Mouse (Mus musculus) midbrain, postnatal 0 days (tissue): ENCODE measurements around the gene Pld3. TPM values are rescaled to one million over a fixed set of nuclear protein-coding genes. Genes with fewer than 3 reads are reported as not detected.

Source experiments
- ATAC-seq: fragments of 200-750 bp; cut with Nextera tagmentation; 2 replicates; pipeline ENCODE4 v1.8.0; 2017; ENCODE audit warnings: moderate number of reproducible peaks, mild to moderate bottlenecking, moderate TSS enrichment, moderate library complexity; ENCODE audit not compliant: low FRiP score
- DNase-seq: peaks from one replicate; pipeline ENCODE4 v3.0.0-alpha.2; 2015; ENCODE audit warnings: low spot score
- H3K27ac ChIP-seq: fragments of 300-500 bp; sonication (generic); 2 replicates; pipeline ENCODE4 v1.5.1; 2014; ENCODE audit warnings: low read depth, mild to moderate bottlenecking, low read length, mixed read lengths
- H3K27me3 ChIP-seq: fragments of 300-500 bp; sonication (generic); 2 replicates; pipeline ENCODE4 v1.6.1; 2014; ENCODE audit warnings: low read length, control low read depth, mixed read lengths; ENCODE audit not compliant: insufficient read depth
- H3K36me3 ChIP-seq: fragments of 300-500 bp; sonication (generic); 2 replicates; pipeline ENCODE4 v1.6.1; 2014; ENCODE audit warnings: low read length, control low read depth, mixed read lengths; ENCODE audit not compliant: insufficient read depth
- H3K4me1 ChIP-seq: fragments of 300-500 bp; sonication (generic); 2 replicates; pipeline ENCODE4 v1.6.1; 2014; ENCODE audit warnings: mild to moderate bottlenecking, control low read depth, antibody characterized with exemption, low read length, mixed read lengths; ENCODE audit not compliant: insufficient read depth
- H3K4me2 ChIP-seq: fragments of 300-500 bp; sonication (generic); 2 replicates; pipeline ENCODE4 v1.6.1; 2014; ENCODE audit warnings: low read depth, mild to moderate bottlenecking, low read length, mixed read lengths; ENCODE audit not compliant: poor library complexity, severe bottlenecking
- H3K4me3 ChIP-seq: fragments of 300-500 bp; sonication (generic); 2 replicates; pipeline ENCODE4 v1.5.1; 2014; ENCODE audit warnings: low read depth, mild to moderate bottlenecking, low read length, moderate library complexity
- H3K9ac ChIP-seq: fragments of 300-500 bp; sonication (generic); replicated peaks from 2 replicates; pipeline ENCODE4 v1.6.1; 2014; ENCODE audit warnings: mild to moderate bottlenecking, low read length, moderate library complexity, mixed read lengths; ENCODE audit not compliant: poor library complexity, severe bottlenecking
- H3K9me3 ChIP-seq: fragments of 300-500 bp; sonication (generic); 2 replicates; pipeline ENCODE4 v1.6.1; 2016; ENCODE audit warnings: low read length, control low read depth
- CTCF ChIP-seq: IDR thresholded peaks from 2 replicates; pipeline ENCODE4 v1.5.1; 2016; ENCODE audit warnings: antibody characterized with exemption, mild to moderate bottlenecking
- WGBS: fragments of 180-500 bp; shearing (Covaris S2); extraction: QIAGEN DNeasy Blood & Tissue Kit; methylation state at CpG from one replicate; pipeline ENCODE4 v1.1.7; 2014; 5-methylcytosine and 5-hydroxymethylcytosine counted together
- polyA plus RNA-seq: library from polyadenylated mRNA; unstranded; fragments of >200 nt; fragmentation: Nextera tagmentation; extraction: Ambion mirVana; gene quantifications from 2 replicates; pipeline ENCODE4 v1.2.1, GENCODE M21; 2015
- total RNA-seq: library from RNA; depleted of rRNA; stranded (reverse); fragments of >200 nt; gene quantifications from 2 replicates; pipeline ENCODE4 v1.2.3, GENCODE M21; 2014

The Pld3 gene
- total and polyA plus RNA-seq, 2 experiments from 2014 or later: 275 to 286 TPM

- Histone ChIP-seq H3K9ac (no peak overlapping the region), H3K9me3 (no peaks in the 10 kb centered on the region), H3K27ac (no peak overlapping the region), H3K27me3 (no peaks in the 10 kb centered on the region), H3K4me1 (no peaks in the 10 kb centered on the region; the same call in 1 of the 2 replicates), H3K4me3 (no peak overlapping the region), H3K4me2 (no peak overlapping the region), H3K36me3 (peaks cover 8% of the 10 kb centered on the region)
- no peak for ATAC-seq
- 83% methylated on average over 2 of the region's 2 CpGs for WGBS
- no peak for DNase-seq
- TF ChIP-seq CTCF: peak; percentile 52
These were observed 34.7 kb upstream of the Pld3 start for GRCm38 (mm10) chr7:27587741-27588140.

- ATAC-seq (no peak), DNase-seq (no peak)
- H3K9me3 ChIP-seq: no peaks in the 10 kb centered on the region
- H3K36me3 ChIP-seq: peaks cover 17% of the 10 kb centered on the region
- H3K4me2 ChIP-seq: no peak overlapping the region
- TF ChIP-seq CTCF: no peak
- no peak overlapping the region for H3K4me3 ChIP-seq
- H3K27me3 ChIP-seq: no peaks in the 10 kb centered on the region
- no peak overlapping the region for H3K27ac ChIP-seq
- no peaks in the 10 kb centered on the region for H3K4me1 ChIP-seq
- WGBS: 88% methylated on average over 2 of the region's 2 CpGs
- H3K9ac ChIP-seq: no peak overlapping the region
These were observed 33.8 kb upstream of the Pld3 start for GRCm38 (mm10) chr7:27586861-27587260.

GRCm38 (mm10) chr7:27580380-27581174 lies 27.6 kb upstream of the Pld3 start:
- no peak for ATAC-seq
- no peak for TF ChIP-seq CTCF
- DNase-seq: no peak
- H3K9ac ChIP-seq: no peak overlapping the region
- no peak overlapping the region for H3K4me2 ChIP-seq
- no peak overlapping the region for H3K27ac ChIP-seq
- H3K4me3 ChIP-seq: no peak overlapping the region
- peaks cover 71% of the 10 kb centered on the region for H3K36me3 ChIP-seq
- H3K4me1 ChIP-seq: no peaks in the 10 kb centered on the region
- 91% methylated on average over 14 of the region's 14 CpGs for WGBS
- no peaks in the 10 kb centered on the region for H3K27me3 ChIP-seq
- H3K9me3 ChIP-seq: no peaks in the 10 kb centered on the region

- H3K36me3 ChIP-seq: peaks cover 77% of the 10 kb centered on the region
These were observed 25.4 kb upstream of the Pld3 start for GRCm38 (mm10) chr7:27578465-27578864.

GRCm38 (mm10) chr7:27577589-27577988 lies 24.6 kb upstream of the Pld3 start:
- H3K9ac ChIP-seq: no peak overlapping the region
- H3K27me3 ChIP-seq: no peaks in the 10 kb centered on the region
- no peak for ATAC-seq
- H3K4me1 ChIP-seq: no peaks in the 10 kb centered on the region
- H3K4me3 ChIP-seq: no peak overlapping the region
- H3K36me3 ChIP-seq: peaks cover 75% of the 10 kb centered on the region
- 95% methylated on average over 6 of the region's 6 CpGs for WGBS
- TF ChIP-seq CTCF: no peak
- no peaks in the 10 kb centered on the region for H3K9me3 ChIP-seq
- H3K4me2 ChIP-seq: no peak overlapping the region
- DNase-seq: no peak
- H3K27ac ChIP-seq: no peak overlapping the region

More at GRCm38 (mm10) chr7:27578465-27578864, 25.4 kb upstream of the Pld3 start:
- H3K4me3 ChIP-seq: no peak overlapping the region
- DNase-seq (no peak), ATAC-seq (no peak)
- H3K9ac ChIP-seq: no peak overlapping the region
- no peak overlapping the region for H3K4me2 ChIP-seq
- no peak for TF ChIP-seq CTCF
- H3K27ac ChIP-seq: no peak overlapping the region
- no peaks in the 10 kb centered on the region for H3K4me1 ChIP-seq
- no peaks in the 10 kb centered on the region for H3K27me3 ChIP-seq
- no peaks in the 10 kb centered on the region for H3K9me3 ChIP-seq
- 91% methylated on average over 7 of the region's 7 CpGs for WGBS

- 74% methylated on average over 6 of the region's 6 CpGs for WGBS
These were observed 23.9 kb upstream of the Pld3 start for GRCm38 (mm10) chr7:27576914-27577313.

More at GRCm38 (mm10) chr7:27576914-27577313, 23.9 kb upstream of the Pld3 start:
- H3K27ac ChIP-seq: no peak overlapping the region
- no peaks in the 10 kb centered on the region for H3K4me1 ChIP-seq
- H3K4me2 ChIP-seq: no peak overlapping the region
- no peaks in the 10 kb centered on the region for H3K9me3 ChIP-seq
- no peak overlapping the region for H3K9ac ChIP-seq
- peaks cover 74% of the 10 kb centered on the region for H3K36me3 ChIP-seq
- no peak for DNase-seq
- TF ChIP-seq CTCF: peak; percentile 57
- H3K27me3 ChIP-seq: no peaks in the 10 kb centered on the region
- no peak overlapping the region for H3K4me3 ChIP-seq
- ATAC-seq: no peak
